8 mouse cellular contexts compared by ENCODE assay signal in the genomic region with DNA sequence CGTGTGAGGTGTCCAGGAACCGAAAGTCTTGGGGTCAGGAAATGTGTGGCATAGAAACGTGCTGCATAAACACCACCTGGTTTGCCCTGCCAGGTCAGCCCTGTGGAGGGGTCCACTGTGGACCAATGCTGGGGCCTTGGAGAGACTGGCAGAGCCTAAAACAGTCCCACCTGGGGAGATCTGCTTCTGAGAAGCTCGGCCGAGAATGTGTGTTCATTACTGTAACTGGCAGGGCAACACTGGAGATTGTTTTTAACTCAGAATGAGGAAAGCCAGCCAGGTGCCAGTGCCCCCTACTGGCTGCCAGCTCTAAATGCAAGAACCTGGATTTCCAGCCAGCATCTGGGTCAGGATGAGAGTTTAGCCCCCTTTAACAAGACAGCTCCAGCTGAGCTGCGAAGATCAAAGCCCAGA.
DNase-seq lines count a peak whose midpoint lies in the region; ATAC-seq and TF ChIP-seq lines count a peak whose summit lies in the region.

No protein-coding gene starts in this region.

- no peak; the same call in 1 of the 2 replicates for ATAC-seq in forebrain, postnatal 0 days
- ATAC-seq in kidney, embryonic 16.5 days (ENCODE audit: low FRiP score, low TSS enrichment) = 0 out of 2 replicates have a peak, but pooled peaks have one; percentile 24
- ATAC-seq in stomach, embryonic 16.5 days (ENCODE audit: insufficient read depth, low FRiP score) = peak; percentile 54; the same call in 1 of the 2 replicates

- 50% methylated on average over 6 of the region's 6 CpGs for WGBS in forebrain, postnatal 0 days
- 48% methylated on average over 6 of the region's 6 CpGs for WGBS in kidney, embryonic 16.5 days
- 45% methylated on average over 6 of the region's 6 CpGs for WGBS in stomach, embryonic 16.5 days

- peak; percentile 81 for TF ChIP-seq CTCF in forebrain, postnatal 0 days (IDR thresholded peaks at IDR 0.05; ENCODE audit: low read depth)

- H3K4me1 ChIP-seq in forebrain, postnatal 0 days (ENCODE audit: insufficient read depth) = no peaks in the 10 kb centered on the region
- H3K4me1 ChIP-seq in kidney, embryonic 16.5 days (ENCODE audit: insufficient read depth, low read length) = peaks cover 26% of the 10 kb centered on the region
- no peaks in the 10 kb centered on the region for H3K4me1 ChIP-seq in stomach, embryonic 16.5 days (ENCODE audit: control insufficient read depth, insufficient read depth, low read length)

- H3K4me3 ChIP-seq in forebrain, postnatal 0 days (ENCODE audit: low read depth, low read length) = no peak overlapping the region
- H3K4me3 ChIP-seq in kidney, embryonic 16.5 days (ENCODE audit: low read length) = no peak overlapping the region
- no peak overlapping the region for H3K4me3 ChIP-seq in stomach, embryonic 16.5 days (replicated peaks; ENCODE audit: low read length)

- peak; percentile 45 for DNase-seq in gastrocnemius, postnatal 10 days
- DNase-seq in gastrocnemius, adult 18-20 months (ENCODE audit: low spot score) = no peak
- DNase-seq in A20 (ENCODE audit: low read depth, low spot score) = peak; percentile 56
- DNase-seq in cerebellum, adult 18-20 months = peak; percentile 22 to 62
- DNase-seq in forebrain, postnatal 0 days = peak; percentile 75
- DNase-seq in lung, postnatal 10 days = peak; percentile 48

- H3K27me3 ChIP-seq in forebrain, postnatal 0 days (ENCODE audit: insufficient read depth, low read length) = no peaks in the 10 kb centered on the region
- H3K27me3 ChIP-seq in kidney, embryonic 16.5 days (ENCODE audit: insufficient read depth, low read length) = no peaks in the 10 kb centered on the region
- H3K27me3 ChIP-seq in stomach, embryonic 16.5 days (ENCODE audit: control insufficient read depth, insufficient read depth, low read length) = no peaks in the 10 kb centered on the region

- no peak overlapping the region for H3K4me2 ChIP-seq in forebrain, postnatal 0 days (ENCODE audit: low read depth)
- no peak overlapping the region for H3K4me2 ChIP-seq in kidney, embryonic 16.5 days (replicated peaks; ENCODE audit: low read depth, low read length)
- no peak overlapping the region for H3K4me2 ChIP-seq in stomach, embryonic 16.5 days (ENCODE audit: low read depth, low read length)

- no peak overlapping the region for H3K9ac ChIP-seq in forebrain, postnatal 0 days
- H3K9ac ChIP-seq in kidney, embryonic 16.5 days (replicated peaks; ENCODE audit: low read length) = no peak overlapping the region
- H3K9ac ChIP-seq in stomach, embryonic 16.5 days (ENCODE audit: low read length) = no peak overlapping the region

- no peaks in the 10 kb centered on the region for H3K9me3 ChIP-seq in forebrain, postnatal 0 days (ENCODE audit: low read length)
- no peaks in the 10 kb centered on the region for H3K9me3 ChIP-seq in kidney, embryonic 16.5 days (ENCODE audit: low read length)
- no peaks in the 10 kb centered on the region for H3K9me3 ChIP-seq in stomach, embryonic 16.5 days (replicated peaks; ENCODE audit: control insufficient read depth, low read length)

- peaks cover 19% of the 10 kb centered on the region for H3K36me3 ChIP-seq in forebrain, postnatal 0 days (ENCODE audit: insufficient read depth)
- H3K36me3 ChIP-seq in kidney, embryonic 16.5 days (ENCODE audit: insufficient read depth, low read length) = peaks cover 3% of the 10 kb centered on the region; the same call in 1 of the 2 replicates
- no peaks in the 10 kb centered on the region for H3K36me3 ChIP-seq in stomach, embryonic 16.5 days (ENCODE audit: control insufficient read depth, insufficient read depth, low read length)

- H3K27ac ChIP-seq in forebrain, postnatal 0 days (ENCODE audit: low read depth, low read length) = no peak overlapping the region
- no peak overlapping the region for H3K27ac ChIP-seq in kidney, embryonic 16.5 days (ENCODE audit: low read length)
- no peak overlapping the region for H3K27ac ChIP-seq in stomach, embryonic 16.5 days (ENCODE audit: low read length)
